Mouse (Mus musculus): ENCODE measurements around the gene Olfr519.

The Olfr519 gene

GRCm38 (mm10) chr7:108894320-108894719, at the start of gene Olfr519:
TSS of gene Olfr519 (minus strand) at chr7:108894420.
- in situ Hi-C loops (cut with MboI), result no loop called here

DNA sequence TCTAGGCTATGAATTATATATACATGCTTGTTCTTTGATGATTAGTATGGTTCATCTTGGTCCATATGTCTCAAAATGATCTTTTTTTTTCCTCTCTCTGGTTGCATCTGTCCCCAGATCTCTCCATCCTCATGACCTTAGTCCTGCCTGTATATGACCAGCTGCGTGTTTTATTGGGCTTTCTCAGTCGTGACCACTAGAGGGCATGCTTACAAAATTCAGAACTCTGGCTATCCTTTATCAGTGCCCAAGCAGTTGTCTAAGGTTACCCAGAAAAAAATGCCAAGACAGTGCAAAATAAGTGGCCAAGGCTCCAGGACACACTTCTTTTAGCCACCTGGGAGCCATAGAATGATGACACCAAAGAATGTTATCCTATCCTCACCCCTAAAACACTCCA, 49.8 kb upstream of the Olfr519 start:
- in situ Hi-C loops (cut with MboI), result no loop called here

DNA sequence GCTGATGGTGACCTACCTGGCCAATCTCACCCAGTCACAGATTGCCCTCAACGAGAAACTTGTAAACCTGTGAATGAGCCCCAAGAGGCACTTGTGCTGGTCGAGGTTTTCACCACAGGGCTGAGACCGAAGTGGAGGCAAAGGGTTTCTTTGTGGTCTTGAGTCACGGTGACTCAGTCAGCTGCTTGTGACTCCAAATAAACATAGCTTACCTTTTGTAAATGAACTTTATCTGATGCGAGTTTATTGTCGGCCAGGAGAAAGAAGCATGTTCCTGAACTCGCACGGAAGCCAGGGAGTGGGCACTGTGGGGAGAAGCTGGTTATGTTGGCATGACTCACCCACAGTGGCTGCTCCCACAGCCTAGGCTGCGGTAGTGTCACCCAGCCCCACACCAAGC, 47.2 kb upstream of the Olfr519 start:
- in situ Hi-C loops (cut with MboI), result no loop called here

GRCm38 (mm10) chr7:108936591-108936990, 42.4 kb upstream of the Olfr519 start:
- in situ Hi-C loops (cut with MboI), result loop anchor here (10.0 kb wide), 1 partner anchor 122 kb away; no protein-coding TSS in a partner anchor

DNA sequence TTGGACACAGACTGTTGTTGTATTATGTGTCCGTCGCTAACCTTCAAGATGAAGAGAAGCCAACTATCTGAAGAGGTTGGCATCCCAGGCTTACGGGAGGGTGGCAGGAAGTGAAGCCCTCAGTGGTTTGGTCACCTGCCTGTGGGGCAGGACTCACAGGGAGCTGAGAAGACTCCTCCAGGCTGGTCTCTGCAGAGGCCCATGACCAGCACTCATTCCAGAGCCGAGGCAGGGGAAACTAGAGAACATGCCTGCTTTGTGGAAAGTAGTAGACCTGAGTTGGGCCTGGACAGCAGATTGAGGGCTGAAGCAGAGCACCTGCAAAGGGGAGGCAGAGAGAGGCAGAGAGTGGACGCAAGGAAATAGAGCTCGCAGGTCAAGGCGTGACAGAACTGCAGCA, 41.2 kb upstream of the Olfr519 start:
- in situ Hi-C loops (cut with MboI), result loop anchor here (10.0 kb wide), 1 partner anchor 121 kb away; no protein-coding TSS in a partner anchor

DNA sequence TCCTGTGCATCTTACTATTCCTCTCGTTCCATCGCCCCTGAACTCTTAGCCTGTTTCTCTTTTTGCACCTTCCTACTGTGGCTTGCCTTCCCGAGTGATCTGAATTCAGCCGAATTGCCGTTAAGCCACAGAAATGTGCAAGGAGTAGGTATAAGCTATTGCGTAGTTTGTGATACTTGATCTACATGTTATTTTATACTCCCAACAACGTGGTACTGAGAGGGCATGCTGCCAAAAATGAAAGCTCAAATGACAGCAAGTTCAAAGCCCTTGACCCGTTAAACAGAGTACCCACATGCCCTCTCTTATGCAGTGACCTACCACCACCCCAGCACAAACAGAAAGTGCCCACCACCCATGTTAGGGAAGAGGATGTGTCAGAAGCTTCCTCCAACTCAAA, 40.6 kb upstream of the Olfr519 start:
- in situ Hi-C loops (cut with MboI), result loop anchor here (10.0 kb wide), 1 partner anchor 120 kb away; no protein-coding TSS in a partner anchor

GRCm38 (mm10) chr7:108933794-108934731, 39.8 kb upstream of the Olfr519 start, which contains the start of gene Eif3f:
TSS of gene Eif3f (plus strand) at chr7:108934417.
- in situ Hi-C loops (cut with MboI), result loop anchor here (10.0 kb wide), 1 partner anchor 119 kb away; no protein-coding TSS in a partner anchor

GRCm38 (mm10) chr7:108929726-108930393, 35.6 kb upstream of the Olfr519 start, which contains the start of gene Nlrp10:
TSS of gene Nlrp10 (minus strand) at chr7:108930178.
- in situ Hi-C loops (cut with MboI), result loop anchor here (10.0 kb wide), 1 partner anchor 115 kb away; no protein-coding TSS in a partner anchor

DNA sequence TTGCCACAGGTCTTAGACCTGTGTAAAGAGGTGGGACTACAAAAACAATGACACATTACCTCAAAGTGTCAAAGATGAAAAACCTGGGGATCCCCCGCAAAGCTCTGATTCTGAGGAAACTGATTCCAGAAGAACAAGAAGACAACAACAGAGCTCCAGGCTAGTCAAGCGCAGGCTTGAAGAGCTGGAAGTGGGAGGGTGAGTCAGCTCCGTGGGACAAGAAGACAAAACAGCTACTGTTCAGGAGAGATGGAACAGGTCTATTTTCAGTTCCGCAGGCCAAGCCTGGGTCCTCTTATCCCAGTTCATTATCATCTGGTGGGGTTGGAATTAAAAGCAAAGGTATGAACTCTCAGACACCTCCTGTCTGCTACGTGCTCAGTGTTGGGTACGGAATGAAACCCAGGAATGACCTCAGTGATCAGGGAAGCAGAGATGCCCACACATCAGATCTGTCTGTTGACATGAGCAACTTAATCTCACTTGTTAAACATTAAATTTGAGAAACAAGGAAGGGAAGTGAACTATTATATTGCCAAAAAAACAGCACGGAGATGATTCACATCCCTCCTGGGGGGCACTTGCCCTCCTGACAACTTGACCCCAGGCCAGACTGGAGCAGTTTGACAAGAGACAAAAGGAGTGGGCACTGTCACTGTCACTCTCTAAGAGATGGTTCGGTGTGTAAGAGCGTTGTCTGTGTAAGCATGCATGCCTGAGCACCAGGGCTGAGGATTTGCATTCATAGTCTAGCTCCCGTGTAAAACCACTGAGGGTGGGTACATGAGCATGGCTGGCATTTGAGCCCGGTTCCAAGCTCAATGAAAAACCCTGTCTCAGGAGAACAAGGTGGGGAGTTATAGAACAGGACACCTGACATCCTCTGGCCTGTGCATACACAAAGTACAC, 34.3 kb upstream of the Olfr519 start:
- in situ Hi-C loops (cut with MboI), result no loop called here

- in situ Hi-C loops (cut with MboI), result no loop called here
Measured at GRCm38 (mm10) chr7:108927043-108927442, 32.8 kb upstream of the Olfr519 start.

DNA sequence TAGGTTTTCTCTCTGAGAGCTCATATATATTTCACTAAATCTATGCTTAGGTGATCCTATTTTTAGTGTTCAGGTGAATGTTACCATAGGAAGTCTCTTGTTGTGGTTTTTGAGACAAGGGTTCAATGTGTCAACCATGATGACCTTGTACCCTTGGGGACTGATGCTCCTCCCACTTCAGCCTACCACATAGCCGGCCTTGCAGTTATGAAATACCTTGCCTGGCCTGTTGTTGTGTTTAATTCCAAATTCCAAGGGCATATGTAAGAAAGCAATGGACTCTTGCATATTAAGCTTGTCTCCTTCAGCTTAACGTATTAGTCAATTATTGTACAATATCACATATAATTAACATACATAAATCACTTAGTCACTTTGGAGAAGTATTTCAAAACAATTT, 9.7 kb upstream of the Olfr519 start:
- in situ Hi-C loops (cut with MboI), result no loop called here

- in situ Hi-C loops (cut with MboI), result no loop called here
Measured at GRCm38 (mm10) chr7:108884906-108885305, 9.3 kb downstream of the Olfr519 start, which contains the start of gene Olfr518. TSS of gene Olfr518 (minus strand) at chr7:108885006.

GRCm38 (mm10) chr7:108872279-108872678, 21.9 kb downstream of the Olfr519 start, which contains the start of gene Olfr517:
TSS of gene Olfr517 (minus strand) at chr7:108872379.
- in situ Hi-C loops (cut with MboI), result no loop called here

DNA sequence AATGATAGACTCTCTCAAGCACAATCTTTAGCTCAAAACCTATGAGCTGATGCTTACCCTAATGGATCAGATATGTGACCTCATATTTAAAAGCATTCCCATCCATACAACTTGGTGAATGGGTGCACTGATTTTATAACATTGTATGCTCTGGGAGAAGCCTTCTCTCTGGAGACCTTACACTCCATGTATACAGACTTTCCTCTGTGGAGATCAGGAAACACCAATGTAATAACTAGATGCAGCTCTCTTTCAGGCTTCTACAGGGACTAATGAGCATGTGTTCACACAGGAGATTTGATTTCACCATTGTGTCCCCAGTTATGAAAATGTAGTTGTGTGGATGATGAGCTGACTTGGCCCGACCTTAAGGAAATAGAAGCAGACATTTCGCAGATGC, 43.8 kb downstream of the Olfr519 start, which contains the start of gene Olfr516:
Gene Olfr516 (minus strand): TSS at position 101 of the 400 bp plus-strand sequence.
- in situ Hi-C loops (cut with MboI), result no loop called here

Measured in mature B cell (primary cell).